Mouse (Mus musculus) natural killer cell, adult 2 months (primary cell): ENCODE measurements around the gene Ces1g.

Source experiments
- DNase-seq, 2 experiments: peaks; one replicate each; pipeline ENCODE4 v3.0.0; 2022; ENCODE audit warnings: low spot score in 2 of 2

The Ces1g gene

DNA sequence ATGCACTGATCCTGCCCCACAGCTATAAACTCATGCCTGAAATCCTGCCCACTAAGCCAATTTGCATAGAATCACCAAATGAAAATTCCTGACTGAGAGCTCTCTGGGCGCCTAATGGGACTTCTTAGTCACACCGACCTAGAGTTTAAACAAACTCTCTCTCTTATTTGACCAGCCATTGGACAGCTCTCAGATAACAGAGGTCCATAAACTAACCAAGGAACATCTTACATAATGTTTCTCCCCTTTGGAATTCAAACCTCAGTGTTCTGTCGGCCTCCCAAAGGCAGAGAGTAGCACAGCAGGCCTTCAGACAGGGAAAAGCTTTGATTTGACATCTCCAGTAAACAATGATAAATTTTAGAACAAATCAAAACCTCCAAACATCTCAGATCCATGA lies at the start of gene Ces1g:
Gene Ces1g (minus strand): TSS at position 102 of the 400 bp plus-strand sequence.
- no peak for DNase-seq

DNA sequence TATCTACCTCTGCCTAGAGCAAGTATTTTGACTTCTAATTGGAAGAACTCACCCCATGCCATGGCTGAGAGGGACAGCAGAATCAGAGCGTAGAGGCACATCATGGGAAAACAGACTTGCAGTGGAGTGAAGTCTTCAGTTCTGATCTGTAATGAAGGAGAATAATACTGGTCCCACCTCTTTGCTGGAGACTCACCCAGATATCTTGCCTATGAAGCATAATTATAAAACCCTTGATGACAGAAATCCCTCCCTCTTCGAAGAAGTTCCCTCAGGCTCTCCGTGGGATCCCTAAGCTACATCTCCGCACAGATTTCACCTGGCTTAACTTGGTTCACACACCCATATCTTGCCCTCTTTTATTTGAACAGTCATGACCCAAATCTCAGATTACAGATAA lies 42.5 kb upstream of the Ces1g start, which contains the start of gene Ces1h:
Gene Ces1h (minus strand): TSS at position 101 of the 400 bp plus-strand sequence.
- DNase-seq = no peak

DNA sequence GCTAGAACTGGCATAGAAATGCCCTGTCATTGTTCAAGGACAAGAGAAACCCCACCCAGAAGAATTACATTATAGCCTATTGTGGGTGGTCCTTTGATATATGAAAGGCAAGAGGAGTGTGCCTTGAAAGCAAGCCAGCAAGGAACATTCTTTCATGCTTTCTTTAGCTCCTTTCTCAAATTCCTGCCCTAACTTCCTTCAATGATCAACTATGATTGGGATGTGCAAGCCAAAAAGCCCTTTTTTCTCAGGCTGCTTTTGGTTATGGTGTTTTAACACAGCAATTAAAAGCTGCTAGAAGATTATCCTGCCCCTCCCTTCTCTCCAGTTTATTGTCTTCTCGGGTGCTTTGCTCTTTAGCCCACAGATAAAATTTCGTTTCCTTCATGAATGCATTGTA lies 32.4 kb upstream of the Ces1g start:
- no peak for DNase-seq

DNA sequence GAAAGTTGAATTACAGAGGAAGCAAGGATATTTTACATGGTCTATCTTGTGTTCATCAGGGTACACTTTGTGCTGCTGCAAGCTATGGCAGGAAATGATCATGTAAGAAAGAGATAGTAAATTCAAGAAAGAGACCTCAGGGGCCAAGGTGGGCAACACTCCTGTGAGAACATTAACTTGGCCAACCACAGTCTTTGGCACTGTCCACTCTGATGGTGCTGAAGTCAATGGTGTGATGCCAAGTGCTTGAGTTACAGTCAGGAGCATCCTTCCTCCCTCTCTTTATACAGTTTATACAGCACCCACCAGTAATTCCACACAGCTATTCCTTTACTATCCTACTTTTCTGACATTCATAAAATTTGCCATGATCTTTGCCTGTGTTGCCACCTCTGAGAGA lies 23.0 kb upstream of the Ces1g start:
- DNase-seq = no peak

DNA sequence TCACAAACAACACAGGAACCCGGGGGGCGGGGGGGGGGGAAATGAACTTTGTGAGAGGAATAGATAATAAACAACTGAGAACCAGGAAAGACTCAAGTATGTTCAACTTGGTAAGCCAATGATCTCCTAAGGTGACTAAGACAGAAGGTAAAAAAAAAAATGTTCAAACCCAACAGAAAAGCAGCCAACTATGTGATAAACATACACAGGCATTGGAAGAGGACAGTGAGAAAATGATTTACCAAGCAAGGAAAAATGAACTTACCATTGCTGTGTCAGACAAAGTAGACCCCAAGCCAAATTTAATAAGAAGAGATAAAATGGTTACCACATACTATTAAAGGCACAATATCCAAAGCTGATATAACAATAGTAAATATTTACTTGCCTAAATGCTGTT lies 2.4 kb upstream of the Ces1g start:
- no peak for DNase-seq

DNA sequence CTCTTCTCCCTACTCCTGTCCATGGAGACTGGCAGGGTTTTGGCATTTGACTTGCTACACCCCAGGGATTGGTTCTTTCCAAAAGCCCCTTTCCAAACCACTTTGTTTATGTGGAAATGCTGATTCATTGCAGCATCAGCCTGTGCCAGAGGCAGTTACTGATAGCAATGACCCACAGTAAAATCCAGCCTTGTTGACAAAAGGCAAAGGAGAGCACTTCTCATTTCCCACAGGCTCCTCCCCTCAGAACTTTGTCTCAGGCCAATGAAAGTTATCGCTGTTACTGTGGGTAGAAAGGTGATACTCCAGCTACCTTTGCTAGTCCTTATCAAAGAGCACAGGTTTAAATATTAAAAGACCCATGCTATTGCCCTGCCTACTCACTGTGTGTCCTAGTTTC lies 4.4 kb downstream of the Ces1g start:
- DNase-seq = no peak

DNA sequence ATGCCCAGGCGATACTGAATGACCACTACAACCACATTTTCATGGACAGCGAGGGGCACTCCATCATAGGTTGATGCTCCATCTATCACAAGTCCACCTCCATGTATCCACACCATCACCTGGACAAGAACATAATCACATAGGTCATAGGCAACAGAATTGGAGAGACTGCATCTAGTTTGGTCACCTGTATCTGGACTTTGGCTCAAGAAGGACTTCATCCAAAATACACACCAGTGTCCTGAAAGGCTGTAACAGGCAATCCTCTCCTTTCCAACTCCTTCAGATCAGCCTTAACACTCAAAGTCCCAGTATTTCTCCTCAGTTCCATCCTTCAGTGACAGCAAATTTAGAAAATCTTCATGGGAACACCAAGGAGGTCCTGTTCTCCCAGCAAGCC lies 6.0 kb downstream of the Ces1g start:
- no peak for DNase-seq

DNA sequence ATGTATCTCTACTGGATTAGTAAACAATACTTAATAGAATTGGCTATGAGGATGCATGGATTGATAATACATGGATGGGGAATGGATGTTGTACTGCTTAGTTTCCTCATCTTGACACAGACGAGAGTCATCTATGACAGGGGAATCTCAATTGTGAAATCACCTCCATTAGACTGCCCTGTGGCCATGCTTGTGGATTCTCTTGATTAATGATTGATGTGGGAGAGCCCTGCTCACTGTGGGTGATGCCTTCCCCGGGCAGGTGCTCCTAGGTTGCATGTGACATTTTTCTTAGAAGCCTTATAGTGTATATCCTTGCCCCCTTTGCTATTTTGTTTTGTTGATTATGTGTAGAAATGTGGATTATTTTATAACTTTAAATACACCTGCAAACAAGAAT lies 12.0 kb downstream of the Ces1g start:
- DNase-seq = no peak

DNA sequence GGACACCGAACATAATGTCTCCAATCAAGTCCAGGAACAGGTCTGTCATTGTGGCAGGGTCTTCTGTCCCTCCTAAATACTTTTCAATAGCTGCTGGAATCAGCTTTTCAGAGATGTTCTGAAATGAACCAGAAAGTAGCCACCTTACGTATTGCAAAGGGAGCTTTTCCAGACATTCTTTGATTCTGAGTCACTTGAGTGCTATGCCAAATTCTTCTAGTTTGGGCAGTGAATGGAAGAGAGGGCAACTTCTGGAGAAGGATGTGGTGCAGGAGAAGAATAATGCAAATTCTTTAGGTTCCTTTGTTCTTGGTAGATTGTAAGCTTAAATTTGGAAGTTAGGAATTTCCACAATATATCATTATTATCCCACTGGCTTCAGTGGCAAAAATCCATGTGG lies 20.1 kb downstream of the Ces1g start:
- no peak for DNase-seq

DNA sequence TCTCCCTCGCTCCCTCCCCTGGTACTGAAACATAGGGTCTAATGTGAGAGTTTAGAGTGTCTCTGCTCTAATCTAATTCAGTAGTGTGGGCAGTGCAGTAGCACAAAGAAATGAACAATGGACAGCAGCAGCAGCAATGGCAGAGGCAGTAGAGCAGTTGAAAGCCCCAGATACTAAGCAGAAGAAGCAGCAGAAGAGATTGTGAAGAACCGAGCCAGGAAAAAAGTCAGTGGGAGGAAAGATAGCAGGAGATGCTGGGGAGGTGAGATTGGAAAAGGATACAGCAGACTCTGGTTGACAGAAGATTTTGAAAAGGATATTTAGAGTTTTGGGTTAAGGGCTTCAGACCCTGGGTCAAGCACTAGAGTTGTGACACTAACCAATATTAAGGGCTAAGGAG lies 21.6 kb downstream of the Ces1g start:
- DNase-seq = no peak

DNA sequence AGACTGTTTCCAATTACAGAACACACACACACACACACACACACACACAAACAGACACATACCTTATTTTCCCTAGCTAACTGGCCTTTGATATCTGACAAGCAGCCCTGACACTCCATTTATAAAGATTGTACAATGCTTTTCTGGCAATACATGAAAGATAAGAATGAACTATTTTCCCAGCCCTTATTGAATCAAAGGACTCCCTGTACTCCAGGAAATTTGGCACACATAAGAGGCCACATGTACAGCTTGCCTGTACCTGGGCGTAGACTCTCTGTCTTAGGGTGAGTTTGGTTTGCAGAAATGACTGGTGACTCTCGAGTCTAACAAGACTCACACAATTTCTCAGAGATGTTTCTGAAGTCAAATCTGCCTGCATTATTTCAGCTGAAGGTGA lies 53.2 kb downstream of the Ces1g start:
- no peak for DNase-seq

DNA sequence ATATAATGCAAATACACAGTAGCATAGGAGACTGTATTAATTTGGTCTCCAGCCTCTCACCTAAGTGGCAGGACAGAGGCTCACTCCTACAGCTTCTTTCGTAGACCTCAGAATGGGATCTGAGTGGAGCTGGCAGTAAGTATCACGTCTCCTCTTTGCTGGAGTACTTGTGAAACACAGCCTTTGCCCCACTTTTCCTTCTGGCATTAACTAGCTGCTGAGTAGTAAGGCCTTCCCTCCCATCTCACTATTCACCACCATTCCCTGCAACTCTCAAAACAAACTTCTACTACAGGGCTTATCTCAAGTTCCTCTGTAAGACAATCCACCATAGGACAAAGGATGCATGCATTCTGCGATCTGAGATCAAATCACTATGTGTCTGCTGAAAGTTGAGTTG lies 54.8 kb downstream of the Ces1g start:
- no peak for DNase-seq

DNA sequence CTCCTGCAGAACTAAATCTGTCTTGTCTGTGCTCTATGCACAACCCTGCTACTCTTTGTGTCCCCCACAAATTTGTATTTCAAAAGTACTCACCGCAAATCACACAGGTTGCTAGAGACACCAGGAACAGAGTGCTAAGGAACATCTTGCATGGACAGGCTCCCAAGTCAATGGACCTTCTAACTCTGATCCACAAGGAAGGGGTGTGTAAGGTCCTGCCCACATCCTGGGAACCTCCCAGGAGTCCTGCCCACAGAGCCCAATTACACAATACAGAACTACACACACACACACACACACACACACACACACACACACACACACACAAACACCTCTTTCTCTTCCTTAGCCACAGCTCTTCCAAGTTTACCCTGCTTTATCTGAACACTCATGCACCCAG lies 57.6 kb downstream of the Ces1g start, which contains the start of gene Ces1f:
Gene Ces1f (minus strand): TSS at position 192 of the 400 bp plus-strand sequence.
- DNase-seq = no peak

DNA sequence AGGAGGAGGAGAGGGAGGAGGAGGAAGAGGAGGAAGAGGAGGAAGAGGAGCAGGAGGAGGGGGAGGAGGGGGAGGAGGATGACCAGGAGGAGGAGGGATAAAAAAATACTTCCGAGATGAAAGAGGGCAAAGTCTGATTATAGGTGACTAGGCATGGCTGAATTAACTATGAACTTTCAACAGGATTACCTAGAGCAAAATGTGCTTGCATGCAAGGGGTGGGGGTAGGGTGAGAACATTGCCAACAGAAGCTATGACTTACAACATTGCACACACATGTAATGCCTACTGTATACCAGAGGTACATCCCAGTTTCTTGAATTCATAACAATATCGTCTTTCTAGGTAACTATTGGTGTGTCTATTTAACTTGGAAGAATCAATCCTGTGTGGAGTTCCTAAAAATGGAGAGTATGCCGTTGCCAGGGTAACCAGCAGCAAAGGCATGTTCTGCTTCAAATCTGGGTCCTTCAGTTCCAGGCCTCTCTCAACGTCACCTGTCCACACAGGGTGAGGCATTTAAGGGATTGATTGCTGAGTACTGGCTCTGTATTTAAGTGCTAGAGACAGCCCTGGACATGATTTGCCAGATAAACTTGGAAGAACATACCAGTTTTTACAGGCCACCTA lies 58.8 kb downstream of the Ces1g start:
- no peak for DNase-seq

DNA sequence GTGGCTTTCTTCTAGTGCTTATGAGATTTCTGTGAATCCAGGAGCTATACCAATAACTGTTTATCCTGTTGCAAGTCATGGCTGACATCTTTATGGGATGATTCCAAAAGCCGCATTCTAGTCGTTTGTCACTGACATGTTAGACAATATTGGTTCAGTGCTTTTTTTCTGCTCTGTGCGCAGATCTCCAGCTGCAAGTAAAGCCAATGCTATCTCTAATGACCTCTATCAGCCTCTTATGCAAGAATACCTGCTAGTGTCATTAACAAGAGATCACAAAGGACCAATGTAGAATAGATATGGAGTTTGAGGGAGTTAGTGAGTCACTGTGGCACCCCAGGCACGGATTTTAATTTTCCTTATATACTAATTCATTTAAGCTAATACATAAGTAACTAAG lies 62.5 kb downstream of the Ces1g start:
- no peak for DNase-seq

DNA sequence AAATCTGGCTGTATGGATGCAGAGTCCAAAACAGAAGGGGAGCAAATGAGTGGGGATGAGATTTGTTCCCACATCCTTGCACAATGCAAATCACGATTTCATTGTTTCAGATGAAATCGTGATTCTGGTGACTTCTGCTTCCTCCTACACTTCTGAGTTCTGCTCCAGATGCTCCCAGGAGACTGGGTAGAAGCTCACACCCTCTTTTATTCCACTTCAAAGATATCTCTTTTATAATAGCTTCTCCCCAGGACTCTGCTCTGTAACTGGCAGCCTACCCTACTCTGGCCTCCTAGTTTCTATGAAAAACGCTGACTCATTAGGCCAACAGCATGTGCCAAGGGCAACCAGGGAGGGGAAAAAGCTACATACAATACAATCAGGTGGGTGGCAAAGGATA lies 63.8 kb downstream of the Ces1g start:
- no peak for DNase-seq

DNA sequence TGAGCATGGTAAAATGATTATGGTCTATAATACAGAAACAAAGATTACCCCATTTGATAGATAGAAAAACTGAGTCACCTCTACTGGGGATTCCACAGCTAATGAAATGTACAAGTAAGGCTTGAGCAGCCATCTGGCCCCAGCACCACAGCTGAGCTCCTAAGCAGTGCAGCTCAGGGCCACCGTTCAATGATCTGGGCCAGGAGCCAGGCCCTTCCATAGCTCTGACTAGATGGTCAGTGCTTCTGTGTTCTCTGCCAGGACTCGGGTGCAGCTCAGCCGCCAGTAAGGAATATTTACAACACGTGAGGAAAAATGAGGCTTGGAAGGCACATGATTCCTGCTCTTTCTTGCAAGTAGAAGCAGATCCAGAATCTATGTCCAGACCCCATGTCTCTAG lies 64.4 kb downstream of the Ces1g start:
- no peak for DNase-seq

DNA sequence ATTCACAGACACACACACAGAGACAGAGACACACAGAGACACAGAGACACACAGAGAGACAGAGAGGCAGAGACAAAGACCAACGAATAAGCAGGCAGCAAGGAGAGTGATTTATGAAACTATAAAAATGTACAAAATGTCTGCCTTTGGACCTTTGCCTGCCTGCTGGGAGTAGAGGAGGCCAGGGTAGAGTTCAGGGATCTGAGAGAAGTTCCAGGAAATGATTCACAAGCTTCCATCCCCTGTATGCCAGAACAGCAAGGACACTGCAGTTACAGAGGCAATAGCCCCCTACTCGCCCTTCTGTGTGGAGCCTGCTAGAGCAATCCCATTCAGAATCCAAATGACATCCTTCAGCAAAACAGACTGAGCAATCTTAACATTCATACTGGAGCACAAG lies 75.7 kb downstream of the Ces1g start:
- no peak for DNase-seq

DNA sequence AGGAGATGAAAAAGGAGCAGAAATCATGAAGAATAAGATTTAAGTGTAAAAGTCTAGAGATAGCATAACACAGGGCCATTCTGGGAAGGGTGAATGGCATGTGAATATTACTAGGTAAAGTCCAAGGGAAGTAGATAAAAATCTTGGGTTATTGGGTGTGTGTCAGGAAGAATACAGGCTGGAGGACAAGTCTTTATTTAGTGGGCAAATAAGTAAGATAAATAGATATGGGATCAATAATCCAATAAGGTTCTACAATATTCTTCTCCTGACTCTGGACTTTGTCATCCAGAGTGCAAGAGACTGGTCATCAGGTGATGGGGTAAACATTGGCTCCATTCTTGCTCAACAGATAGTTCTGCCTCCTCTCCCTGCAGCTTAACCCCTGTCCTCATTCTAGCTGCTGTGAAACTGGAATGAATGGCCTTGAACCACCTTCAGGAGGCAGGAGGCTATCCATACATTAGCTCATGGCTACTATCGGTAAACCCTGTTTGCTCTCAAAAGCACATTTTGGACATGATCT lies 84.6 kb downstream of the Ces1g start:
- no peak for DNase-seq
